ENCODE assay signal across 17 mouse cellular contexts in genomic region chr9:110044373-110044772, GRCm38 (mm10).
"Had no signal": no experiment of that assay in that cellular context is flagged by ENCODE, and none has a peak within 500 bp of the region (broad histone marks: within the 10 kb centered on the region; RNA-seq: fewer than 3 reads in every experiment).

No protein-coding gene starts in this region.

- H3K4me1 ChIP-seq: limb, embryonic 10.5 days; liver, embryonic 15.5 days had no signal

- H3K9me3 ChIP-seq: limb, embryonic 10.5 days; liver, embryonic 15.5 days; midbrain, embryonic 10.5 days; neural tube, embryonic 15.5 days had no signal

- H3K27ac ChIP-seq: limb, embryonic 10.5 days; liver, embryonic 15.5 days; midbrain, embryonic 10.5 days; neural tube, embryonic 15.5 days had no signal

- H3K27me3 ChIP-seq: liver, embryonic 15.5 days; neural tube, embryonic 15.5 days had no signal

- ATAC-seq: intestine, embryonic 16.5 days had no signal

- H3K4me3 ChIP-seq: limb, embryonic 10.5 days; liver, embryonic 15.5 days; midbrain, embryonic 10.5 days; myocyte; neural tube, embryonic 15.5 days had no signal

- H3K4me2 ChIP-seq: liver, embryonic 11.5 days; liver, embryonic 15.5 days; lung, embryonic 14.5 days; neural tube, embryonic 15.5 days had no signal

- H3K9ac ChIP-seq: liver, embryonic 15.5 days; lung, embryonic 14.5 days; neural tube, embryonic 15.5 days had no signal

- H3K36me3 ChIP-seq: liver, embryonic 15.5 days had no signal

- DNase-seq: kidney, adult 8-10 months; kidney, postnatal 36 days; layer of hippocampus, adult 9-11 months; layer of hippocampus, postnatal 36 days; lung, embryonic 14.5 days; lung, postnatal 10 days; lung, postnatal 4 days; midbrain, embryonic 14.5 days; spleen, adult 18-20 months; thymus, postnatal 36 days had no signal
